Mouse (Mus musculus) heart, embryonic 11.5 days (tissue): Measurements from ENCODE around the gene Mrpl50. TPM values are rescaled to one million over a fixed set of nuclear protein-coding genes. Genes with fewer than 3 reads are reported as not detected.

Source experiments
- ATAC-seq: fragments of 200-750 bp; cut with Nextera tagmentation; replicated peaks from 2 replicates; pipeline ENCODE4 v1.8.0; 2017; ENCODE audit warnings: moderate library complexity; ENCODE audit not compliant: insufficient number of reproducible peaks, low FRiP score, low TSS enrichment
- H3K27ac ChIP-seq: fragments of 300-500 bp; sonication (generic); 2 replicates; pipeline ENCODE4 v1.5.1; 2014; ENCODE audit warnings: mild to moderate bottlenecking, low read depth, low read length
- H3K27me3 ChIP-seq: fragments of 300-500 bp; sonication (generic); 2 replicates; pipeline ENCODE4 v1.6.1; 2014; ENCODE audit warnings: mild to moderate bottlenecking, low read length, mixed read lengths; ENCODE audit not compliant: control insufficient read depth, insufficient read depth
- H3K36me3 ChIP-seq: fragments of 300-500 bp; sonication (generic); 2 replicates; pipeline ENCODE4 v1.6.1; 2014; ENCODE audit warnings: mild to moderate bottlenecking, low read length, moderate library complexity, mixed read lengths; ENCODE audit not compliant: control insufficient read depth, insufficient read depth
- H3K4me1 ChIP-seq: fragments of 300-500 bp; sonication (generic); 2 replicates; pipeline ENCODE4 v1.6.1; 2014; ENCODE audit warnings: low read length; ENCODE audit not compliant: control insufficient read depth, insufficient read depth
- H3K4me2 ChIP-seq: fragments of 300-500 bp; sonication (generic); 2 replicates; pipeline ENCODE4 v1.6.1; 2014; ENCODE audit warnings: mild to moderate bottlenecking, moderate library complexity
- H3K4me3 ChIP-seq: fragments of 300-500 bp; sonication (generic); 2 replicates; pipeline ENCODE4 v1.5.1; 2014; ENCODE audit warnings: low read depth, low read length
- H3K9ac ChIP-seq: fragments of 300-500 bp; sonication (generic); 2 replicates; pipeline ENCODE4 v1.6.1; 2014; ENCODE audit warnings: mild to moderate bottlenecking, low read depth, low read length, moderate library complexity
- H3K9me3 ChIP-seq: fragments of 300-500 bp; sonication (generic); replicated peaks from 2 replicates; pipeline ENCODE4 v1.6.1; 2016; ENCODE audit warnings: low read length; ENCODE audit not compliant: control insufficient read depth
- WGBS: fragments of 180-500 bp; shearing (Covaris S2); extraction: QIAGEN DNeasy Blood & Tissue Kit; methylation state at CpG from one replicate; pipeline ENCODE4 v1.1.7; 2014; ENCODE audit not compliant: insufficient replicate concordance; 5-methylcytosine and 5-hydroxymethylcytosine counted together
- polyA plus RNA-seq: library from polyadenylated mRNA; unstranded; fragments of >200 nt; fragmentation: Nextera tagmentation; extraction: Ambion mirVana; gene quantifications from 2 replicates; pipeline ENCODE4 v1.2.1, GENCODE M21; 2014

Mrpl50 gene
- 71.8 and 72.9 TPM in 2 replicates for polyA plus RNA-seq

DNA sequence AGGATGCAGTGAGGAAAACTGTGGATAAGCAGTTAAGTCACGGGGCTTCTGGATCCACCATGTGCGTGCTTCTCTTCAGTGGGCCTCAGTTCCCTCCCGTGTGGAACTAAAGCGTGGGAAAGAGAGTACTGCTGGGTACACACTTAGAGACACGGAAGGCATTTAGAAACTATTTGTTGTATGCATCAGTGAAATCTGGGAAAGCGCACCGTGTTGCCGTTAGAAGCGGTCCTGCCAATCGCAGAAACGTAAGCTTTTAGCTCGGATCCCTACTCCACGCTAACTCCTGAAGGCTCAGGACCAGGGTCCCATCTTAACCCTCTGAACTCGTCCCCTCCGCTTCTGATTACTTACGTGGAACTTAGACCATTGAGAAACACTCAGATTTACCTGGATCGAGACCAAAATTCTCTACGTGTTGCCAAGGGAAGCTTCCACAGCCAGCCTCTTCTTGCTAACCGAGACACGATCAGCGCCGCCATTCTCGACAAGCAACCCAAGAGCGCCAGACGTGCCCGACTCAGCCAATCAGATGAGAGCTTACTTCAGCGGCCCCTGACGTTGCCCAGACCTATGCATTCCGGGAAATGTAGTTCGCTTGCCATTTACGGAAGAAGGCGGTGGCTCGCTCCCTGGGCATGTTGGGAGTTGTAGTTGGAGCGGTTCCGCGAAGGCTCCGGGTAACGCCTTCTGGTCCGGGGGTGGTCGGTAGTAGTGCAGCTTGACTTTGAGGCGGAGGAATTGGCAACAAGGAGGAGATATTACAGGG is at the start of gene Mrpl50, which contains the start of gene Zfp189:
Mrpl50 (minus strand) TSS at position 522 of the 769 bp plus-strand sequence.
Zfp189 (plus strand) TSS at position 605 of the 769 bp plus-strand sequence.
- WGBS = under 1% methylated on average over 41 of the region's 41 CpGs
- no peak within 1 kb of the TSS for H3K27ac ChIP-seq
- no peaks in the 10 kb centered on the region for H3K27me3 ChIP-seq
- H3K4me2 ChIP-seq = peak within 1 kb of the TSS; percentile 78
- H3K9ac ChIP-seq = peak within 1 kb of the TSS; percentile 81
- H3K4me1 ChIP-seq = 0 out of 2 replicates have a peak, but pooled peaks cover 5% of the 10 kb centered on the region
- ATAC-seq = peak; percentile 99
- H3K4me3 ChIP-seq = peak within 1 kb of the TSS; percentile 73
- H3K36me3 ChIP-seq = no peaks in the 10 kb centered on the region; the same call in 1 of the 2 replicates
- H3K9me3 ChIP-seq = no peaks in the 10 kb centered on the region

DNA sequence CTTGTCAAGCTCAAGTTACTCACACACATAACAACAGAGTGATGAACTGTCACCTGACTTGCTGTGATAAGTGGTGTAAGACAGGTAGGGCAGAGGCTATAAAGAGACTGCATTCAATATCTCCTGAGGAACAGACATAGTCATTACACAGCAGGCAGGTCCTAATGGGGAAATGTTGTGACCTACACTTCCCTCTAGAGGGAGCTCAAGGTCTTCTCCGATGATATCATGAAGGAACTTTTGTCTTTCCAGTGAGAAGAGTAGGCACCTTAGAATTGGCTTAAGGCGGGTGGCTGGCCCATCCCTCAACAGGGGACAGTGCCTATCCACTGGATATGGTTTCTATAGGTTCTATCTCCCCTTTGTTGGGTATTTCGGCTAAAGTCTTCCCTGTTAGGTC is 46.7 kb upstream of the Mrpl50 start:
- ATAC-seq = no peak; the same call in 1 of the 2 replicates
- no peak overlapping the region for H3K9ac ChIP-seq
- no peaks in the 10 kb centered on the region for H3K36me3 ChIP-seq
- H3K27me3 ChIP-seq = no peaks in the 10 kb centered on the region
- H3K4me1 ChIP-seq = no peaks in the 10 kb centered on the region
- no peak overlapping the region for H3K4me2 ChIP-seq
- WGBS = 15% methylated on average over 3 of the region's 3 CpGs
- no peak overlapping the region for H3K4me3 ChIP-seq
- H3K27ac ChIP-seq = no peak overlapping the region
- H3K9me3 ChIP-seq = no peaks in the 10 kb centered on the region

DNA sequence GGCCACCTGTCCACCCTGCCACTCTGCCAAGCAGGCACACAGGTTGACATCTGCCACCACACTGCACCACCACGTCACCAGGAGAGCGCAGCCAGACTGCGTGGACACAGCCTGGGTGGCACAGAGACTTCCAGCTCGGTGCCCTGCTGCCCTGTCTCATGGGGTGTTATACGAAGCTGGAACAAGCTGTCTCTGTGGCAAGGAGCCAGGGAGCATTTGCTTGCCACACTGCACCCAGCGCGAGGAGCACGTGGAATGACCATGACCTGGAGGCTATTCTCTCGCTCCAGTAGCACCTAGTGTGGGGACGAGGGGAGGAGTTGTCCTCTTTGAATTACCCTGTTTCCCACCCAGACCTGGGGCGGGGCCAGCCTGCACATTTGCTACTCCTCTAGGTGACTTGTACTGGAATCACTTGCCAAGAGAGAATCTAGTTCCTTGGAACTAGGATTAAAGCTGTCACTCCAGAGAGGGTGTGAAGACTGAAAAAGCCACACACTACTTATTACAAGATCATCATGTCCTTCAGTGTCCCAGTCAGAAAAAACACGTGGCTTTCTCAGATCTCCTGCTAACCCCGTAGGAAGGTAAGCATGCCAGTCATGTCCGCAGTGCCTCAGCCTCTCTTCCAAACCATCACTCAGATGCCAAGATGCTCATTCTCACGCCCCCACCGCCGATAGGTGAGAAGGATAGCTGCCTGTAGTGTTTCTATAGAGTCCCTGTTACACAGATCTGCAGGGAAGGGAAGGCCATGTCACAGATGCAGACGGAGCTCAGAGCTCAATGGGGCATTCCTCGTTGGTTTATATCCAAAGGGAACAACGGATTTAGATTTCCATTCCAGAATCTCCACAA is 39.3 kb upstream of the Mrpl50 start:
- no peak overlapping the region for H3K27ac ChIP-seq
- H3K4me1 ChIP-seq = no peaks in the 10 kb centered on the region
- H3K4me3 ChIP-seq = no peak overlapping the region
- no peak overlapping the region for H3K9ac ChIP-seq
- no peak overlapping the region for H3K4me2 ChIP-seq
- ATAC-seq = no peak
- WGBS = 70% methylated on average over 20 of the region's 20 CpGs
- no peaks in the 10 kb centered on the region for H3K36me3 ChIP-seq
- H3K9me3 ChIP-seq = no peaks in the 10 kb centered on the region
- H3K27me3 ChIP-seq = no peaks in the 10 kb centered on the region

DNA sequence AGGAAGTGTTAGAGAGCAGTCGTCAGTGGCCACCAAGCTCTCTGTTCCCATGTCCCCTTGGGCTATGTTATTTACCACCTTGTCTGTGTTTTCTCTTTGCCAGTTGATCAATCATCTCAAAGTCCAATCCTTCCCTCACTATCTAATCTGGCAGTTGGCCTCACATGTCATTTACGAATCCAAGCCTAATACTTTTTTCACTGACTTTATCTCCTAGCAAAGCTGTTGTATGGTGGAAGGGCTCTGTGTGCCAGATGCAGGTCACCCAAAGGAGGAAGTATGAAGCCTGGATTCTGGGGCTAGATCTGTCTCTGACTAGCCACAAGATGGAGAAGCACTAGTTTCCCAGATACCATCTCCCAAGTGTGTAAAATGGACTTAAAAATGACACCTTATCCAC is 37.3 kb upstream of the Mrpl50 start:
- Histone ChIP-seq H3K36me3 (no peaks in the 10 kb centered on the region), H3K4me3 (no peak overlapping the region), H3K27ac (no peak overlapping the region), H3K4me2 (no peak overlapping the region), H3K9me3 (no peaks in the 10 kb centered on the region), H3K9ac (no peak overlapping the region), H3K4me1 (no peaks in the 10 kb centered on the region), H3K27me3 (no peaks in the 10 kb centered on the region)
- 50% methylated on average over 2 of the region's 2 CpGs for WGBS
- no peak for ATAC-seq

DNA sequence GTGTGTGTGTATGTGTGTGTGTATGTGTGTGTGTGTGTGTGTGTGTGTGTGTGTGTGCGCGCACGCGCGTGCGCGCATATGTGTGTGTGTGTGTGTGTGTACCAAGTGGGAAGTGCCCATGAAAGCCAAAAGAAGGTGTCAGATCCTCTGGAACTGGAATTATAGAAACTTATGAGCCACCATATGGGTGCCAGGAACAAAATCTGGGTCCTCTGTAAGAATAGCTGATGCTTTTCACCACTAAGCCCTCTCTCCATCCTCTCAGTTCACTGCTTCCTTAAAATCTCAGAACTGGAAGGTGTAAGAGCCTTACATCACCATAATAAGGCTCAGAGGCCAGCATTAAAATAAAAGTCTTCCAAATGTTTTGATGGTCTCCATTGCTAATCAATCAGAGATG is 36.5 kb upstream of the Mrpl50 start:
- Histone ChIP-seq H3K9ac (no peak overlapping the region), H3K27me3 (no peaks in the 10 kb centered on the region), H3K9me3 (no peaks in the 10 kb centered on the region), H3K4me2 (no peak overlapping the region), H3K27ac (no peak overlapping the region), H3K4me1 (no peaks in the 10 kb centered on the region), H3K36me3 (no peaks in the 10 kb centered on the region), H3K4me3 (no peak overlapping the region)
- WGBS = 96% methylated on average over 7 of the region's 7 CpGs
- ATAC-seq = no peak

DNA sequence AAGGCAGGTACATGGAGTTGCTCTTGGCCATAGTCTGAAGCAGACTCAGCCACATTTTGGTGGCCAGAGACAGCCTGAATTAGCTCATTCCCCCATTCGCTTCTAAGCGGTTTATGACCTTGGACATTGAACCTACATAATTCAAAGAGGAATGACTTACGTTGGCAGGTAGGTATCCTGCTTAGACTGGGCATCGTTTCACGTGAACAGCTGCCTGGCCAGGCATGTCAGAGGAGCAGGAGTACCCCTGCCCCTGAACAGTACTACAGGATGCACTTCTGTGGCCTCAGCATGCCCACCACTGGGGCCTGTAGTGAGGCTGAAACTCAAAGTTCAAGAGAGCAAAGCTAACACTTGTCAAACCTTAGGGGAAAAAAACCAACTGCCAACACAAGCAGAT is 32.5 kb upstream of the Mrpl50 start:
- Histone ChIP-seq H3K36me3 (no peaks in the 10 kb centered on the region), H3K9ac (no peak overlapping the region), H3K4me3 (no peak overlapping the region), H3K27ac (no peak overlapping the region), H3K27me3 (no peaks in the 10 kb centered on the region), H3K4me1 (no peaks in the 10 kb centered on the region), H3K9me3 (no peaks in the 10 kb centered on the region), H3K4me2 (no peak overlapping the region)
- 78% methylated on average over 5 of the region's 5 CpGs for WGBS
- ATAC-seq = no peak

DNA sequence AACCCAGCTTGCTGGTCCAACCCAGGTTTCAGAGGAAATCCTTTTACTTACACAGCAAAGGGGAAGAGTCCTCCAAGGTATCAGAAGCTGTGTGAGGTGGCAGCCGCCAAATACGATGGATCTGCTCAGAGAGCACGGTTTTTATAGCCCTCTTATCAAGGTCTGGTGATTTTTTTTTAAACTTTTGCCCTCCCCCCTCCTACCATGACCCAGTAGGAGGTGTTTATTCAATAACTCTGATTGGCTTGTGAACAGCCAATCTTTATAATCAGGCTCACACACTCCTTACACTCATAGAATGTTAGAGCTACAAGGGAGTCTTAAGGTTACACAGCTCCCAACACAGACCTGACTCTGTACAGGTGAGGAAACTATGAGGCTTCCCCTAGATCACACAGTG is 28.5 kb upstream of the Mrpl50 start, which contains the start of gene Aldob:
Aldob (minus strand) TSS at position 164 of the 400 bp plus-strand sequence.
- no peaks in the 10 kb centered on the region for H3K4me1 ChIP-seq
- no peak for ATAC-seq
- no peaks in the 10 kb centered on the region for H3K9me3 ChIP-seq
- H3K4me2 ChIP-seq = no peak within 1 kb of the TSS
- H3K4me3 ChIP-seq = no peak within 1 kb of the TSS
- no peak within 1 kb of the TSS for H3K9ac ChIP-seq
- H3K27me3 ChIP-seq = no peaks in the 10 kb centered on the region
- WGBS = 40% methylated on average over 3 of the region's 3 CpGs
- H3K36me3 ChIP-seq = no peaks in the 10 kb centered on the region
- H3K27ac ChIP-seq = no peak within 1 kb of the TSS

DNA sequence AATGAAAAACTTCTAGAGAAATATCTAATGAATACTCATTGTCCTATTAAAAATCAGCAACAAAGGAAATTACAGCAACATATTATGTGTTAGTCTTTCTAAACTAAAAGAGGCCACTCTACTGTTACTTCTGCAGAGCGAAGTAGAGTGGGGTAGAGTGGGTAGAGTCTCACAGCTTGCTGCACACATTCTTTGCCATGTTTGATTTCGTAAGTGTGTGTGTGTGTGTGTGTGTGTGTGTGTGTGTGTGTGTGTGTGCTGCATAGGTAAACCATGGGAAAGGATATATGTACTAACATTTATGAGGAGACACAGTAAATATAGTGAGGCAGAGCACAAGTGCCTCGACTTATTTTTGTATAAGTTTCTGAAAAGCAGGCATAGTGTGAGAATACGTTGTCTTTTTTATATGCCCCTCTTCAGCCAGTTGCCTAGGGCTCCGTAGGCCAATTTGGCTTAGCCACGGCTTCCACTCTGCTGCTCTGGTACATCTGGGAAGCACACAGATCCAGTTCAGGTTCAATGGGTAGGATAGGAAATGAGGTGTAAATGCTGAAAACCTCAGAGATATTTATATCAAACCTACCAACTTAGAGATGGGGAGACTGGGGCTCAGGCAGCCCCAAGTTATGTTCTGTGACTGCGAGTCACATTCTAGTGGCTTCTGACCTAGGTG is 26.8 kb upstream of the Mrpl50 start:
- H3K4me2 ChIP-seq = no peak overlapping the region
- no peaks in the 10 kb centered on the region for H3K27me3 ChIP-seq
- no peak overlapping the region for H3K4me3 ChIP-seq
- ATAC-seq = no peak
- no peaks in the 10 kb centered on the region for H3K4me1 ChIP-seq
- H3K36me3 ChIP-seq = no peaks in the 10 kb centered on the region
- no peak overlapping the region for H3K9ac ChIP-seq
- WGBS = 76% methylated on average over 7 of the region's 7 CpGs
- no peaks in the 10 kb centered on the region for H3K9me3 ChIP-seq
- no peak overlapping the region for H3K27ac ChIP-seq
